Mouse (Mus musculus) heart, adult 2 months (tissue): ENCODE measurements around the gene Vwa8.

Source experiments
- CTCF ChIP-seq: fragments of 200-600 bp; IDR thresholded peaks from 2 replicates; pipeline ENCODE4 v1.8.1; 2022; ENCODE audit warnings: antibody characterized with exemption, mild to moderate bottlenecking, moderate library complexity
- EP300 ChIP-seq: fragments of 200-500 bp; IDR thresholded peaks from 2 replicates; pipeline ENCODE4 v1.6.1; 2011; ENCODE audit warnings: low read depth, low read length, control low read depth; ENCODE audit not compliant: insufficient read depth
- POLR2A ChIP-seq: fragments of 200-500 bp; IDR thresholded peaks from 2 replicates; pipeline ENCODE4 v1.6.1; 2011; ENCODE audit warnings: mild to moderate bottlenecking, low read depth, low read length, control low read depth; ENCODE audit not compliant: insufficient read depth

DNA sequence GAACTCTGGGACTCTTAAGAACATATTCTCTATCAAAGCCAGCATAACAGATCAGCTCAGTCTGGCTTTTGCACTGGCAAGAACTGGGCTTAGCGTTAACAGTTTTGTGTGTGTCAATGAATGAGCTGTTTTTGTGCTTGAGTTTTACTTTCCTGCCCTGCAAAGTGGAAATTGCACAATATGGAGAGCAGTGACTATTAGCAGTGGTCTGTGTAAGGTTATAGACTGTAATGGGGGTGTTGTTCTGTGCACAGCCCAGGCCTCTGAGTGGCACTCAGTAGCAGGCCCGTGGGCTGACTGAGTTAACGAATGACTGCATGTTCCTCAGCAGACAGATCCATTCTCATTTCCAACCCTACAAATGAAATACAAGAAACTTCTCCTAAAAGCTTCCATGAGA, 287.7 kb downstream of the Vwa8 start:
- no peak for TF ChIP-seq EP300
- TF ChIP-seq CTCF, result no peak
- no peak for TF ChIP-seq POLR2A
